Mouse (Mus musculus) C2C12 (cell line): ENCODE measurements at regions not wholly inside any gene's neighbourhood (a gene's known extent, or its start where the extent isn't known, plus 50 kb on each side); places are given as distances from the start of the nearest gene placed in this dataset.

Source experiments
- CTCF ChIP-seq: IDR thresholded peaks from one replicate; pipeline ENCODE4 v1.5.1; 2011; ENCODE audit not compliant: control insufficient read depth, insufficient read depth, insufficient read length
- FOSL1 ChIP-seq: IDR thresholded peaks from one replicate; pipeline ENCODE4 v1.8.0; 2011; ENCODE audit warnings: mild to moderate bottlenecking, low read length; ENCODE audit not compliant: poor library complexity, insufficient read depth, severe bottlenecking

- no peak for TF ChIP-seq CTCF
- TF ChIP-seq FOSL1: no peak
These were observed 1275.9 kb upstream of the A1bg start for GRCm38 (mm10) chr15:62198721-62199120.
